Mouse (Mus musculus) MEL (cell line): Measurements from ENCODE around the gene Amdhd2. TPM values are rescaled to one million over a fixed set of nuclear protein-coding genes. Genes with fewer than 3 reads are reported as not detected.
A peak's percentile ranks its signal among the peaks of the same experiment; 100 is the strongest.

Experiments used
- DNase-seq: peaks from one replicate; pipeline ENCODE4 v3.0.0; 2011; ENCODE audit warnings: low read depth, low spot score
- H3K27ac ChIP-seq: 2 replicates; pipeline ENCODE4 v1.5.1; 2012; ENCODE audit warnings: low read depth, mild to moderate bottlenecking, control low read depth, low read length, moderate library complexity; ENCODE audit not compliant: control insufficient read depth
- H3K27me3 ChIP-seq, 2 experiments: fragments of 150-350 bp in 1 of 2; sonication (generic) in 1 of 2; 2 replicates each; pipeline ENCODE4 v1.6.1; 2012; ENCODE audit warnings: low read length in 2 of 2, mild to moderate bottlenecking in 2 of 2, improper control_type of control experiment in 1 of 2, moderate library complexity in 1 of 2; ENCODE audit not compliant: insufficient read depth in 2 of 2, control insufficient read depth in 1 of 2
- H3K36me3 ChIP-seq, 2 experiments: 2 replicates each; pipeline ENCODE4 v1.6.1; 2012 to 2014; ENCODE audit warnings: low read length in 2 of 2, improper control_type of control experiment in 1 of 2, inconsistent platforms in 1 of 2, mild to moderate bottlenecking in 1 of 2; ENCODE audit not compliant: insufficient read depth in 2 of 2, control insufficient read depth in 1 of 2
- H3K4me1 ChIP-seq, 2 experiments: fragments of 150-350 bp in 1 of 2; sonication (generic) in 1 of 2; 2 replicates each; pipeline ENCODE4 v1.6.1; 2012; ENCODE audit warnings: low read length in 2 of 2, improper control_type of control experiment in 1 of 2, mild to moderate bottlenecking in 1 of 2; ENCODE audit not compliant: insufficient read depth in 2 of 2, control insufficient read depth in 1 of 2
- H3K4me3 ChIP-seq, 2 experiments: fragments of 150-350 bp in 1 of 2; sonication (generic) in 1 of 2; 2 replicates each; pipeline ENCODE4 v1.5.1; 2012; ENCODE audit warnings: low read depth in 2 of 2, low read length in 2 of 2, mild to moderate bottlenecking in 2 of 2, moderate library complexity in 2 of 2, control low read depth in 1 of 2, improper control_type of control experiment in 1 of 2; ENCODE audit not compliant: control insufficient read depth in 1 of 2, insufficient read depth in 1 of 2
- H3K79me2 ChIP-seq: 2 replicates; pipeline ENCODE4 v1.6.1; 2012; ENCODE audit warnings: mild to moderate bottlenecking, low read length, moderate library complexity; ENCODE audit not compliant: control insufficient read depth, poor library complexity, insufficient read depth
- H3K9ac ChIP-seq: 2 replicates; pipeline ENCODE4 v1.6.1; 2012; ENCODE audit warnings: low read depth, mild to moderate bottlenecking, control low read depth, low read length, moderate library complexity; ENCODE audit not compliant: control insufficient read depth, poor library complexity, severe bottlenecking
- H3K9me3 ChIP-seq: fragments of 150-350 bp; sonication (generic); replicated peaks from 2 replicates; pipeline ENCODE4 v1.6.1; 2012; ENCODE audit warnings: mild to moderate bottlenecking, low read length, improper control_type of control experiment, moderate library complexity; ENCODE audit not compliant: insufficient read depth
- BHLHE40 ChIP-seq: IDR thresholded peaks from 2 replicates; pipeline ENCODE4 v1.6.1; 2012; ENCODE audit warnings: low read depth, mild to moderate bottlenecking, inconsistent platforms, low read length, improper control_type of control experiment, borderline replicate concordance
- CHD2 ChIP-seq: IDR thresholded peaks from 2 replicates; pipeline ENCODE4 v1.6.1; 2011; ENCODE audit warnings: low read length, improper control_type of control experiment
- E2F4 ChIP-seq: IDR thresholded peaks from 2 replicates; pipeline ENCODE4 v1.6.1; 2011; ENCODE audit warnings: low read depth, low read length, improper control_type of control experiment, borderline replicate concordance
- ELF1 ChIP-seq: IDR thresholded peaks from 2 replicates; pipeline ENCODE4 v1.6.1; 2014; ENCODE audit warnings: low read depth, mild to moderate bottlenecking, inconsistent platforms, low read length, improper control_type of control experiment, moderate library complexity
- ETS1 ChIP-seq: IDR thresholded peaks from 2 replicates; pipeline ENCODE4 v1.6.1; 2012; ENCODE audit warnings: low read depth, mild to moderate bottlenecking, inconsistent platforms, low read length, improper control_type of control experiment, moderate library complexity
- GABPA ChIP-seq: IDR thresholded peaks from 2 replicates; pipeline ENCODE4 v1.6.1; 2012; ENCODE audit warnings: low read depth, mild to moderate bottlenecking, inconsistent platforms, low read length, improper control_type of control experiment, moderate library complexity
- GATA1 ChIP-seq: IDR thresholded peaks from 2 replicates; pipeline ENCODE4 v1.6.1; 2011; ENCODE audit warnings: low read depth, low read length, improper control_type of control experiment
- HCFC1 ChIP-seq: IDR thresholded peaks from 2 replicates; pipeline ENCODE4 v1.6.1; 2012; ENCODE audit warnings: low read depth, mild to moderate bottlenecking, inconsistent platforms, low read length, improper control_type of control experiment, moderate library complexity
- JUND ChIP-seq: IDR thresholded peaks from 2 replicates; pipeline ENCODE4 v1.6.1; 2011; ENCODE audit warnings: low read depth, mild to moderate bottlenecking, improper control_type of control experiment, low read length
- MAFK ChIP-seq: IDR thresholded peaks from 2 replicates; pipeline ENCODE4 v1.6.1; 2011; ENCODE audit warnings: low read depth, mild to moderate bottlenecking, low read length, improper control_type of control experiment, borderline replicate concordance
- MAX ChIP-seq: IDR thresholded peaks from 2 replicates; pipeline ENCODE4 v1.6.1; 2011; ENCODE audit warnings: low read length, improper control_type of control experiment
- MAZ ChIP-seq: IDR thresholded peaks from 2 replicates; pipeline ENCODE4 v1.6.1; 2012; ENCODE audit warnings: low read depth, mild to moderate bottlenecking, inconsistent platforms, low read length, improper control_type of control experiment
- MEF2A ChIP-seq: IDR thresholded peaks from 2 replicates; pipeline ENCODE4 v1.6.1; 2014; ENCODE audit warnings: low read depth, mild to moderate bottlenecking, inconsistent platforms, low read length, improper control_type of control experiment; ENCODE audit not compliant: poor library complexity, insufficient replicate concordance, severe bottlenecking; ENCODE audit errors: extremely low read depth
- MXI1 ChIP-seq: IDR thresholded peaks from 2 replicates; pipeline ENCODE4 v1.6.1; 2011; ENCODE audit warnings: mild to moderate bottlenecking, low read depth, low read length, improper control_type of control experiment
- MYC ChIP-seq: IDR thresholded peaks from 2 replicates; pipeline ENCODE4 v1.6.1; 2011; ENCODE audit warnings: low read depth, mild to moderate bottlenecking, low read length, improper control_type of control experiment, moderate library complexity
- NELFE ChIP-seq: IDR thresholded peaks from 2 replicates; pipeline ENCODE4 v1.6.1; 2011; ENCODE audit warnings: low read depth, low read length, improper control_type of control experiment
- NRF1 ChIP-seq: IDR thresholded peaks from 2 replicates; pipeline ENCODE4 v1.6.1; 2014; ENCODE audit warnings: low read depth, mild to moderate bottlenecking, inconsistent platforms, low read length, improper control_type of control experiment, moderate library complexity; ENCODE audit not compliant: poor library complexity, insufficient read depth, severe bottlenecking
- POLR2A ChIP-seq, 2 experiments: IDR thresholded peaks; 2 replicates each; pipeline ENCODE4 v1.6.1; 2011 to 2012; ENCODE audit warnings: low read length in 2 of 2, mild to moderate bottlenecking in 2 of 2, control low read depth in 1 of 2, improper control_type of control experiment in 1 of 2, low read depth in 1 of 2, moderate library complexity in 1 of 2; ENCODE audit not compliant: control insufficient read depth in 1 of 2, insufficient read depth in 1 of 2, poor library complexity in 1 of 2
- POLR2AphosphoS2 ChIP-seq: IDR thresholded peaks from 2 replicates; pipeline ENCODE4 v1.6.1; 2011; ENCODE audit warnings: low read length, improper control_type of control experiment
- POLR2AphosphoS5 ChIP-seq: IDR thresholded peaks from 2 replicates; pipeline ENCODE4 v1.6.1; 2012; ENCODE audit warnings: low read depth, borderline replicate concordance, mild to moderate bottlenecking, inconsistent platforms, low read length, moderate library complexity, mixed read lengths
- RAD21 ChIP-seq: IDR thresholded peaks from 2 replicates; pipeline ENCODE4 v1.6.1; 2011; ENCODE audit warnings: mild to moderate bottlenecking, low read depth, low read length, improper control_type of control experiment
- RCOR1 ChIP-seq: IDR thresholded peaks from 2 replicates; pipeline ENCODE4 v1.6.1; 2012; ENCODE audit warnings: low read depth, mild to moderate bottlenecking, inconsistent platforms, low read length, improper control_type of control experiment
- SIN3A ChIP-seq: IDR thresholded peaks from 2 replicates; pipeline ENCODE4 v1.6.1; 2012; ENCODE audit warnings: low read length, improper control_type of control experiment, inconsistent platforms
- SMC3 ChIP-seq: IDR thresholded peaks from 2 replicates; pipeline ENCODE4 v1.6.1; 2011; ENCODE audit warnings: low read depth, low read length, improper control_type of control experiment
- TBP ChIP-seq: IDR thresholded peaks from 2 replicates; pipeline ENCODE4 v1.8.0; 2011; ENCODE audit warnings: low read depth, low read length, improper control_type of control experiment
- TCF12 ChIP-seq: IDR thresholded peaks from 2 replicates; pipeline ENCODE4 v1.6.1; 2014; ENCODE audit warnings: low read depth, mild to moderate bottlenecking, inconsistent platforms, low read length, improper control_type of control experiment, moderate library complexity
- USF2 ChIP-seq, 2 experiments: IDR thresholded peaks; 2 replicates each; pipeline ENCODE4 v1.6.1; 2011 to 2012; ENCODE audit warnings: improper control_type of control experiment in 2 of 2, low read length in 2 of 2, borderline replicate concordance in 1 of 2, inconsistent platforms in 1 of 2, low read depth in 1 of 2, mild to moderate bottlenecking in 1 of 2; ENCODE audit not compliant: insufficient read depth in 1 of 2
- ZC3H11A ChIP-seq: IDR thresholded peaks from 2 replicates; pipeline ENCODE4 v1.6.1; 2012; ENCODE audit warnings: low read depth, mild to moderate bottlenecking, inconsistent platforms, low read length, improper control_type of control experiment
- ZKSCAN1 ChIP-seq: IDR thresholded peaks from 2 replicates; pipeline ENCODE4 v1.6.1; 2012; ENCODE audit warnings: low read depth, mild to moderate bottlenecking, inconsistent platforms, low read length, improper control_type of control experiment, moderate library complexity
- ZNF384 ChIP-seq: IDR thresholded peaks from 2 replicates; pipeline ENCODE4 v1.6.1; 2012; ENCODE audit warnings: low read depth, mild to moderate bottlenecking, inconsistent platforms, low read length, improper control_type of control experiment
- polyA plus RNA-seq, 2 experiments: library from polyadenylated mRNA; stranded (reverse) in 1 of 2; unstranded in 1 of 2; fragments of >175 nt in 1 of 2; fragments of >200 nt in 1 of 2; gene quantifications; 2 replicates each; pipeline versions ENCODE4 v1.2.1 to v1.2.4; 2012; ENCODE audit warnings: low replicate concordance in 2 of 2, low read depth in 1 of 2; ENCODE audit not compliant: insufficient read length in 2 of 2, insufficient read depth in 1 of 2, missing spikeins in 1 of 2
- total RNA-seq: library from RNA; depleted of rRNA; stranded (reverse); fragments of 300-350 nt; gene quantifications from 2 replicates; pipeline ENCODE4 v1.2.3, GENCODE M21; 2012

Gene Amdhd2
- total and polyA plus RNA-seq, 3 experiments: 11.4 to 36.1 TPM; not detected in 1

GRCm38 (mm10) chr17:24206451-24207351, 43.1 kb upstream of the Amdhd2 start (continued):
- TF ChIP-seq BHLHE40 (peak; percentile 100), MAFK (no peak), TCF12 (0 out of 2 replicates have a peak, but pooled peaks have one; percentile 45), TBP (peak; percentile 60), POLR2A (IDR thresholded peaks at IDR 0.05; ENCODE audit: control insufficient read depth in 1 of 2, insufficient read depth in 1 of 2, low read depth in 1 of 2, low read length in 2 of 2, poor library complexity in 1 of 2) (peak; percentile 68 to 80), RCOR1 (no peak), ELF1 (no peak), GABPA (no peak), E2F4 (0 out of 2 replicates have a peak, but pooled peaks have one; percentile 41), POLR2AphosphoS5 (no peak), NRF1 (peak; percentile 32; the same call in 1 of the 2 replicates), ETS1 (peak; percentile 65), GATA1 (peak; percentile 76), MXI1 (peak; percentile 40), MAX (peak; percentile 83), CHD2 (no peak)

GRCm38 (mm10) chr17:24205908-24206361, 42.4 kb upstream of the Amdhd2 start:
- peak overlapping the region; percentile 27 to 59 for H3K4me3 ChIP-seq
- no peaks in the 10 kb centered on the region for H3K27me3 ChIP-seq
- no peak for DNase-seq
- peak overlapping the region; percentile 94 for H3K27ac ChIP-seq
- H3K36me3 ChIP-seq: peaks cover 0 to 39% of the 10 kb centered on the region in 2 experiments; a peak in 3 of 4 replicates
- peaks cover 9 to 54% of the 10 kb centered on the region in 2 experiments for H3K4me1 ChIP-seq
- peak overlapping the region; percentile 86 for H3K9ac ChIP-seq
- H3K9me3 ChIP-seq: no peaks in the 10 kb centered on the region
- peaks cover 48% of the 10 kb centered on the region for H3K79me2 ChIP-seq
- TF ChIP-seq POLR2A (IDR thresholded peaks at IDR 0.05; ENCODE audit: control insufficient read depth in 1 of 2, insufficient read depth in 1 of 2, low read depth in 1 of 2, low read length in 2 of 2, poor library complexity in 1 of 2): no peak
- no peak for TF ChIP-seq MEF2A
- no peak for TF ChIP-seq SMC3
- TF ChIP-seq MAZ: no peak; the same call in none of the 2 replicates
- TF ChIP-seq RAD21: no peak
- TF ChIP-seq CHD2: no peak
- peak; percentile 85; the same call in 1 of the 2 replicates for TF ChIP-seq POLR2AphosphoS2
- no peak for TF ChIP-seq RCOR1
- TF ChIP-seq POLR2AphosphoS5: no peak
- TF ChIP-seq MAFK: no peak
- TF ChIP-seq USF2 (IDR thresholded peaks at IDR 0.05; ENCODE audit: borderline replicate concordance in 1 of 2, insufficient read depth in 1 of 2, low read depth in 1 of 2, low read length in 2 of 2): peak; percentile 53 to 84; a peak in 3 of 4 replicates
- TF ChIP-seq ZNF384: no peak
- no peak; the same call in none of the 2 replicates for TF ChIP-seq SIN3A
- no peak for TF ChIP-seq ELF1
- no peak; the same call in 1 of the 2 replicates for TF ChIP-seq NELFE
- TF ChIP-seq MYC: no peak; the same call in 1 of the 2 replicates
- TF ChIP-seq BHLHE40: peak; percentile 80
- no peak for TF ChIP-seq JUND
- no peak for TF ChIP-seq GABPA
- TF ChIP-seq ZKSCAN1: no peak
- peak; percentile 75 for TF ChIP-seq MAX
- TF ChIP-seq HCFC1: no peak; the same call in 1 of the 2 replicates
- TF ChIP-seq ZC3H11A: no peak
- 0 out of 2 replicates have a peak, but pooled peaks have one; percentile 8 for TF ChIP-seq MXI1
